8 mouse cellular contexts compared by ENCODE assay signal in genomic region chr5:142905725-142906531, GRCm38 (mm10). TPM values are rescaled to one million over a fixed set of nuclear protein-coding genes. Genes with fewer than 3 reads are reported as not detected.
A peak's percentile ranks its signal among the peaks of the same experiment; 100 is the strongest.
DNase-seq lines count a peak whose midpoint lies in the region; ATAC-seq and TF ChIP-seq lines count a peak whose summit lies in the region.

No protein-coding gene starts in this region.

- no peaks in the 10 kb centered on the region for H3K9me3 ChIP-seq in ES-E14 (ENCODE audit: control insufficient read depth, insufficient read depth, low read depth, low read length)
- H3K9me3 ChIP-seq in forebrain, embryonic 16.5 days (ENCODE audit: control insufficient read depth, low read length) = no peaks in the 10 kb centered on the region
- H3K9me3 ChIP-seq in lung, embryonic 15.5 days = no peaks in the 10 kb centered on the region

- no peaks in the 10 kb centered on the region for H3K27me3 ChIP-seq in forebrain, embryonic 16.5 days (replicated peaks; ENCODE audit: control insufficient read depth, insufficient read depth, low read length)
- H3K27me3 ChIP-seq in lung, embryonic 15.5 days = no peaks in the 10 kb centered on the region

- intact Hi-C loops in heart, postnatal 36 days (cut with DNase I) = loop anchor here (1.0 to 2.0 kb wide), 3 partner anchors 11 to 89 kb away; partner anchors contain the start of genes Fbxl18 and Tnrc18

- H3K4me2 ChIP-seq in forebrain, embryonic 16.5 days (ENCODE audit: low read length) = peak overlapping the region; percentile 64; the same call in 1 of the 2 replicates
- peak overlapping the region; percentile 72 for H3K4me2 ChIP-seq in lung, embryonic 15.5 days

- H3K4me3 ChIP-seq in ES-E14 (ENCODE audit: insufficient read depth in 1 of 2, low read depth in 1 of 2, low read length in 2 of 2, poor library complexity in 1 of 2, severe bottlenecking in 1 of 2) = peak overlapping the region; percentile 96 to 98
- peak overlapping the region; percentile 100 for H3K4me3 ChIP-seq in forebrain, embryonic 16.5 days (replicated peaks; ENCODE audit: low read length)
- H3K4me3 ChIP-seq in lung, embryonic 15.5 days = peak overlapping the region; percentile 90

- peak; percentile 94 for DNase-seq in ES-E14 (ENCODE audit: low read depth, low spot score)
- peak; percentile 99 for DNase-seq in cerebellum, adult 11-12 months
- peak; percentile 98 to 100 for DNase-seq in heart, postnatal 36 days
- peak; percentile 99 for DNase-seq in layer of hippocampus, adult 8-10 months (ENCODE audit: low spot score in 2 of 2)
- DNase-seq in ovary, adult 18-20 months (ENCODE audit: low spot score) = peak; percentile 98
- peak; percentile 99 for DNase-seq in thymus, postnatal 0 days (ENCODE audit: low spot score)

- under 1% methylated on average over 75 of the region's 84 CpGs for WGBS in forebrain, embryonic 16.5 days
- WGBS in lung, embryonic 15.5 days = under 1% methylated on average over 83 of the region's 84 CpGs

- H3K27ac ChIP-seq in ES-E14 (ENCODE audit: insufficient read depth, low read depth, low read length, poor library complexity, severe bottlenecking) = peak overlapping the region; percentile 100
- peak overlapping the region; percentile 100 for H3K27ac ChIP-seq in forebrain, embryonic 16.5 days (ENCODE audit: low read length)
- H3K27ac ChIP-seq in lung, embryonic 15.5 days = peak overlapping the region; percentile 100

- H3K4me1 ChIP-seq in ES-E14 (ENCODE audit: control insufficient read depth in 2 of 2, insufficient read depth in 2 of 2, low read length in 2 of 2, poor library complexity in 1 of 2) = peaks cover 0 to 44% of the 10 kb centered on the region in 2 experiments; a peak in 3 of 4 replicates
- H3K4me1 ChIP-seq in forebrain, embryonic 16.5 days (replicated peaks; ENCODE audit: control insufficient read depth, insufficient read depth, low read length) = peaks cover 43% of the 10 kb centered on the region
- H3K4me1 ChIP-seq in lung, embryonic 15.5 days = peaks cover 65% of the 10 kb centered on the region

- peaks cover 39% of the 10 kb centered on the region for H3K36me3 ChIP-seq in ES-E14 (ENCODE audit: control insufficient read depth, insufficient read depth, low read length, poor library complexity, severe bottlenecking)
- peaks cover 26% of the 10 kb centered on the region for H3K36me3 ChIP-seq in forebrain, embryonic 16.5 days (ENCODE audit: control insufficient read depth, insufficient read depth)
- H3K36me3 ChIP-seq in lung, embryonic 15.5 days = peaks cover 44% of the 10 kb centered on the region

- in situ Hi-C loops in ES-E14 (cut with MboI; ENCODE audit: low sequenced_read_pairs in 2 of 2, unreplicated experiment in 2 of 2) = no loop called here

- H3K9ac ChIP-seq in ES-E14 (ENCODE audit: insufficient read depth, low read depth, low read length, poor library complexity, severe bottlenecking) = peak overlapping the region; percentile 100
- H3K9ac ChIP-seq in forebrain, embryonic 16.5 days (replicated peaks; ENCODE audit: low read depth, low read length) = peak overlapping the region; percentile 100
- peak overlapping the region; percentile 100 for H3K9ac ChIP-seq in lung, embryonic 15.5 days

- ATAC-seq in forebrain, embryonic 16.5 days = peak; percentile 84
- peak; percentile 87 for ATAC-seq in lung, embryonic 15.5 days (ENCODE audit: borderline replicate concordance, extremely low read depth, low FRiP score, low TSS enrichment)

TF ChIP-seq in ES-E14, 5 proteins besides CTCF, POLR2A, EP300 and RAD21:
- TF ChIP-seq CHD2 (IDR thresholded peaks at IDR 0.05; ENCODE audit: low read depth, low read length) (no peak), MAFK (IDR thresholded peaks at IDR 0.05; ENCODE audit: insufficient read depth, low read depth, low read length) (no peak), HCFC1 (IDR thresholded peaks at IDR 0.05; ENCODE audit: borderline replicate concordance, insufficient read depth, low read length) (peak; percentile 24; the same call in 1 of the 2 replicates)

RNA-seq across cellular contexts. Expression of gene Actb, which starts 0.6 kb away (rescaled TPM):
- 3,755 and 4,692 TPM in 2 replicates for total RNA-seq in ES-E14 (2012; rRNA removed)
- 15,087 and 15,431 TPM in 2 replicates for polyA plus RNA-seq in forebrain, embryonic 16.5 days (2015; fragmentation: Nextera tagmentation; extraction: Ambion mirVana)
- total RNA-seq in heart, postnatal 36 days (2021) = 100 to 1,000 TPM; 707 to 812 TPM
- total RNA-seq in layer of hippocampus, adult 8-10 months (2022) = 1,000 to 10,000 TPM; 2,836 to 3,420 (median 3,105) TPM
- polyA plus RNA-seq in lung, embryonic 15.5 days (2015; fragmentation: Nextera tagmentation; extraction: Ambion mirVana) = 15,606 and 16,851 TPM in 2 replicates
- polyA plus RNA-seq in thymus, postnatal 0 days (2015; fragmentation: Nextera tagmentation; extraction: Ambion mirVana) = 27,108 and 27,970 TPM in 2 replicates

RNA-seq across cellular contexts. Expression of gene Fbxl18, which starts 10.7 kb away (rescaled TPM):
- total RNA-seq in ES-E14 (2012; rRNA removed) = 20.1 and 27.1 TPM in 2 replicates
- 29.5 and 31.4 TPM in 2 replicates for polyA plus RNA-seq in forebrain, embryonic 16.5 days (2015; fragmentation: Nextera tagmentation; extraction: Ambion mirVana)
- 1 to 10 TPM; 5.3 to 6.5 TPM for total RNA-seq in heart, postnatal 36 days (2021)
- total RNA-seq in layer of hippocampus, adult 8-10 months (2022) = 10 to 100 TPM; 32.3 to 41.1 (median 33.8) TPM
- 11.1 and 13.5 TPM in 2 replicates for polyA plus RNA-seq in lung, embryonic 15.5 days (2015; fragmentation: Nextera tagmentation; extraction: Ambion mirVana)
- polyA plus RNA-seq in thymus, postnatal 0 days (2015; fragmentation: Nextera tagmentation; extraction: Ambion mirVana) = 4.7 and 5.9 TPM in 2 replicates

RNA-seq across cellular contexts. Expression of gene Fscn1, which starts 54.2 kb away (rescaled TPM):
- 161 and 310 TPM in 2 replicates for total RNA-seq in ES-E14 (2012; rRNA removed)
- polyA plus RNA-seq in forebrain, embryonic 16.5 days (2015; fragmentation: Nextera tagmentation; extraction: Ambion mirVana) = 541 and 600 TPM in 2 replicates
- total RNA-seq in heart, postnatal 36 days (2021) = 10 to 100 TPM; 26.5 to 37.6 TPM
- total RNA-seq in layer of hippocampus, adult 8-10 months (2022) = 100 to 1,000 TPM; 150 to 174 (median 163) TPM
- polyA plus RNA-seq in lung, embryonic 15.5 days (2015; fragmentation: Nextera tagmentation; extraction: Ambion mirVana) = 240 and 246 TPM in 2 replicates
- 33.5 and 37.0 TPM in 2 replicates for polyA plus RNA-seq in thymus, postnatal 0 days (2015; fragmentation: Nextera tagmentation; extraction: Ambion mirVana)

Comparison
In these comparisons a context has a peak if more than half of its experiments do, and no peak if none do; other contexts are left out.
1. Peak in every context shown above with its lines: DNase-seq, ATAC-seq, H3K4me3 ChIP-seq and H3K27ac ChIP-seq.